7 mouse cellular contexts compared by ENCODE assay signal in the genomic region with DNA sequence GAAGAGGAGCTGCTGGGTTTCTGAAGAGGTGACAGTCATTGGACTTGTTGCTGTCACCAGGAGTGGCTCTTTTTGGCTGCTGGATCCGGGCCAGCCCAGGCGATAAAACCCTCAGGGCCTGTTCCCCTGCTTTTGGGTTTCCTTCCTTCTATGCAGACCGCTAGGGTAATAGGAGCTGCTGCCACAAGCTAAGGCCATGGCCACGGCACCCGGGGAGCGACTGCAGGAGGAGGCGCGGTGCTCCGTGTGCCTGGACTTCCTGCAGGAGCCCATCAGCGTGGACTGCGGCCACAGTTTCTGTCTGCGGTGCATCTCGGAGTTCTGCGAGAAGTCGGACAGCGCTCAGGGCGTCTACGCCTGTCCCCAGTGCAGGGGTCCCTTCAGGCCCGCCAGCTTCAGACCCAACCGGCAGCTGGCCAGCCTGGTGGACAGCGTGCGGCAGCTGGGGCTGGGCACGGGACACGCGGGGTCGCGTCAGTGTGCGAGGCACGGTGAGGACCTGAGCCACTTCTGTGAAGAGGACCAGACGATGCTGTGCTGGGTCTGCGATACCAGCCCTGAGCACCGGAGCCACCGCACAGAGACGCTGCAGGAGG. TPM values are rescaled to one million over a fixed set of nuclear protein-coding genes. Genes with fewer than 3 reads are reported as not detected.
DNase-seq lines count a peak whose midpoint lies in the region; ATAC-seq and TF ChIP-seq lines count a peak whose summit lies in the region.

A gene (plus strand): TSS at position 194 of the 596 bp plus-strand sequence.

- no peak for DNase-seq in lung, postnatal 25 days (ENCODE audit: low spot score)
- DNase-seq in c-Kit-positive CD71-positive TER-119-positive erythroid progenitor cells, embryonic 14.5 days (ENCODE audit: low spot score), result peak; percentile 66
- peak; percentile 34 for DNase-seq in kidney, postnatal 0 days (ENCODE audit: low spot score)
- no peak for DNase-seq in layer of hippocampus, postnatal 36 days

- peak within 1 kb of the TSS; percentile 55 for H3K4me2 ChIP-seq in lung, embryonic 16.5 days (ENCODE audit: low read depth, low read length)
- H3K4me2 ChIP-seq in forebrain, embryonic 12.5 days, result peak within 1 kb of the TSS; percentile 73
- peak within 1 kb of the TSS; percentile 57 for H3K4me2 ChIP-seq in kidney, postnatal 0 days (ENCODE audit: low read length)
- peak within 1 kb of the TSS; percentile 99 for H3K4me2 ChIP-seq in midbrain, embryonic 16.5 days (ENCODE audit: low read length)

- H3K36me3 ChIP-seq in lung, embryonic 16.5 days (ENCODE audit: control insufficient read depth, insufficient read depth, low read length), result no peaks in the 10 kb centered on the region
- no peaks in the 10 kb centered on the region for H3K36me3 ChIP-seq in forebrain, embryonic 12.5 days (replicated peaks)
- H3K36me3 ChIP-seq in kidney, postnatal 0 days (ENCODE audit: insufficient read depth, low read length), result no peaks in the 10 kb centered on the region
- no peaks in the 10 kb centered on the region for H3K36me3 ChIP-seq in midbrain, embryonic 16.5 days (ENCODE audit: control insufficient read depth, insufficient read depth, low read length)

- no peak within 1 kb of the TSS for H3K9ac ChIP-seq in lung, embryonic 16.5 days (ENCODE audit: low read length)
- H3K9ac ChIP-seq in forebrain, embryonic 12.5 days, result peak within 1 kb of the TSS; percentile 52
- H3K9ac ChIP-seq in kidney, postnatal 0 days (ENCODE audit: low read depth, low read length), result peak within 1 kb of the TSS; percentile 18; the same call in 1 of the 2 replicates
- H3K9ac ChIP-seq in midbrain, embryonic 16.5 days (ENCODE audit: low read depth, low read length), result peak within 1 kb of the TSS; percentile 73

- H3K4me1 ChIP-seq in lung, embryonic 16.5 days (replicated peaks; ENCODE audit: control insufficient read depth, insufficient read depth, low read length), result 0 out of 2 replicates have a peak, but pooled peaks cover 3% of the 10 kb centered on the region
- peaks cover 10% of the 10 kb centered on the region for H3K4me1 ChIP-seq in forebrain, embryonic 12.5 days
- H3K4me1 ChIP-seq in kidney, postnatal 0 days (replicated peaks; ENCODE audit: insufficient read depth, low read length), result no peaks in the 10 kb centered on the region
- H3K4me1 ChIP-seq in midbrain, embryonic 16.5 days (ENCODE audit: control insufficient read depth, insufficient read depth, low read length), result peaks cover 8% of the 10 kb centered on the region; the same call in 1 of the 2 replicates

- peak within 1 kb of the TSS; percentile 28 for H3K4me3 ChIP-seq in lung, embryonic 16.5 days (ENCODE audit: low read length)
- peak within 1 kb of the TSS; percentile 42 for H3K4me3 ChIP-seq in forebrain, embryonic 12.5 days (replicated peaks)
- H3K4me3 ChIP-seq in kidney, postnatal 0 days (replicated peaks; ENCODE audit: low read depth, low read length), result peak within 1 kb of the TSS; percentile 20
- peak within 1 kb of the TSS; percentile 48 for H3K4me3 ChIP-seq in midbrain, embryonic 16.5 days (ENCODE audit: low read depth, low read length)

- ATAC-seq in lung, embryonic 16.5 days (ENCODE audit: low read depth), result 0 out of 2 replicates have a peak, but pooled peaks have one; percentile 20
- ATAC-seq in forebrain, embryonic 12.5 days (ENCODE audit: low FRiP score), result no peak
- no peak; the same call in 1 of the 2 replicates for ATAC-seq in kidney, postnatal 0 days (replicated peaks; ENCODE audit: low FRiP score, low read depth)
- peak; percentile 56; the same call in 1 of the 2 replicates for ATAC-seq in midbrain, embryonic 16.5 days

- H3K9me3 ChIP-seq in lung, embryonic 16.5 days (ENCODE audit: control insufficient read depth, low read length), result no peaks in the 10 kb centered on the region
- H3K9me3 ChIP-seq in forebrain, embryonic 12.5 days, result no peaks in the 10 kb centered on the region
- H3K9me3 ChIP-seq in kidney, postnatal 0 days (replicated peaks; ENCODE audit: low read length), result no peaks in the 10 kb centered on the region
- no peaks in the 10 kb centered on the region for H3K9me3 ChIP-seq in midbrain, embryonic 16.5 days (replicated peaks; ENCODE audit: control insufficient read depth, low read length, poor library complexity, severe bottlenecking)

- WGBS in lung, embryonic 16.5 days, result 2% methylated on average over 34 of the region's 34 CpGs
- WGBS in forebrain, embryonic 12.5 days, result 3% methylated on average over 34 of the region's 34 CpGs
- WGBS in kidney, postnatal 0 days, result 4% methylated on average over 34 of the region's 34 CpGs
- WGBS in midbrain, embryonic 16.5 days, result 3% methylated on average over 34 of the region's 34 CpGs

- H3K27ac ChIP-seq in lung, embryonic 16.5 days (ENCODE audit: low read length), result no peak within 1 kb of the TSS
- H3K27ac ChIP-seq in forebrain, embryonic 12.5 days, result 0 out of 2 replicates have a peak within 1 kb of the TSS, but pooled peaks have one; percentile 4
- no peak within 1 kb of the TSS for H3K27ac ChIP-seq in kidney, postnatal 0 days
- no peak within 1 kb of the TSS for H3K27ac ChIP-seq in midbrain, embryonic 16.5 days (ENCODE audit: low read length)

- no peak for TF ChIP-seq CTCF in kidney, postnatal 0 days (IDR thresholded peaks at IDR 0.05; ENCODE audit: low read depth)

- peaks cover 14% of the 10 kb centered on the region for H3K27me3 ChIP-seq in lung, embryonic 16.5 days (ENCODE audit: control insufficient read depth, insufficient read depth, low read depth, low read length)
- H3K27me3 ChIP-seq in forebrain, embryonic 12.5 days, result peaks cover 34% of the 10 kb centered on the region
- H3K27me3 ChIP-seq in kidney, postnatal 0 days (ENCODE audit: insufficient read depth, low read length), result 0 out of 2 replicates have a peak, but pooled peaks cover 10% of the 10 kb centered on the region
- H3K27me3 ChIP-seq in midbrain, embryonic 16.5 days (ENCODE audit: control insufficient read depth, insufficient read depth, low read depth, low read length), result no peaks in the 10 kb centered on the region

RNA-seq across cellular contexts. Expression of the gene that starts here (rescaled TPM):
- polyA plus RNA-seq in lung, embryonic 16.5 days (2015; fragmentation: Nextera tagmentation; extraction: Ambion mirVana), result 0.09 and 0.19 TPM in 2 replicates
- polyA plus RNA-seq in forebrain, embryonic 12.5 days (2016; fragmentation: Nextera tagmentation; extraction: Ambion mirVana), result 0.36 and 0.49 TPM in 2 replicates
- polyA plus RNA-seq in kidney, postnatal 0 days (2015; fragmentation: Nextera tagmentation; extraction: Ambion mirVana), result 0.08 and 0.14 TPM in 2 replicates
- 0.15 and 0.19 TPM in 2 replicates for polyA plus RNA-seq in midbrain, embryonic 16.5 days (2015; fragmentation: Nextera tagmentation; extraction: Ambion mirVana)
- total RNA-seq in layer of hippocampus, postnatal 36 days (2021), result not detected

Comparison
In these comparisons a context has a peak if more than half of its experiments do, and no peak if none do; other contexts are left out.
1. Peak in ATAC-seq, H3K4me3 ChIP-seq and H3K4me2 ChIP-seq in lung, embryonic 16.5 days; RNA of the gene not detected or under 1 TPM.
2. Peak in DNase-seq, H3K4me3 ChIP-seq, H3K9ac ChIP-seq and H3K4me2 ChIP-seq in kidney, postnatal 0 days; RNA of the gene not detected or under 1 TPM.
3. Peak in ATAC-seq, H3K4me3 ChIP-seq, H3K9ac ChIP-seq and H3K4me2 ChIP-seq in midbrain, embryonic 16.5 days; RNA of the gene not detected or under 1 TPM.